Mouse (Mus musculus): Measurements from ENCODE around the gene Prame.
"Not testable (repeated sequence)": the region's sequence is repeated elsewhere in the genome, so short reads cannot be mapped to it uniquely, and the experiment has no call there.

DNA sequence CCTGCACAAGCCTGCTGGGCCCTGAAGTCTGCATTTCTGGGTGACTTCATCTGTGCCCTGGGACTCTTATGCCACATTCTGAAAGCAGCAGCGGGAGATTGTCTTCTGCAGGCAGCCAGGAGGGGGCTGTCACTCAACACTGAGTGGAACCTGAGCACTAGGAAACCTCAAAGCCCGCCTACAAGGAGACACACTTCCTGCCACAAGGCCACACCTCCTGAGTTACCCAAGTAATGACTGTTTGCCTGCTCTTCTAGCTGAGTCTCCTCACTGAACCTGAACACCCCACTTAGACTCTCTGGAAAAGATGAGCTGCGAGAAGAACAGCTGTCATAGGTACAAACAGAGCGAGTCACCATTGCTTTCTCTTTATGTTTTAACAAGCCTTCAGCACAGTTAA lies 62.6 kb downstream of the Prame start:
- TF ChIP-seq CTCF (conservative IDR thresholded peaks at IDR 0.05; ENCODE audit: low read length); NANOG (IDR thresholded peaks at IDR 0.05; ENCODE audit: borderline replicate concordance, low read length): not testable (repeated sequence)
